Mouse (Mus musculus) heart, adult 2 months (tissue): ENCODE measurements around the gene Gm10840. TPM values are rescaled to one million over a fixed set of nuclear protein-coding genes. Genes with fewer than 3 reads are reported as not detected.

Source experiments
- DNase-seq, 2 experiments: peaks; one replicate each; pipeline ENCODE4 v3.0.0; 2021
- H3K27ac ChIP-seq: fragments of 200-600 bp; 2 replicates; pipeline ENCODE4 v1.8.1; 2022
- H3K27me3 ChIP-seq: fragments of 200-500 bp; 2 replicates; pipeline ENCODE4 v1.6.1; 2012; ENCODE audit warnings: mild to moderate bottlenecking, low read length, inconsistent platforms, mixed read lengths; ENCODE audit not compliant: control insufficient read depth, insufficient read depth
- H3K36me3 ChIP-seq: fragments of 200-500 bp; 2 replicates; pipeline ENCODE4 v1.6.1; 2012; ENCODE audit warnings: low read length, inconsistent platforms; ENCODE audit not compliant: control insufficient read depth, insufficient read depth
- H3K4me1 ChIP-seq: fragments of 200-500 bp; 2 replicates; pipeline ENCODE4 v1.6.1; 2011; ENCODE audit warnings: low read length; ENCODE audit not compliant: control insufficient read depth, insufficient read depth
- H3K4me3 ChIP-seq: fragments of 200-600 bp; 2 replicates; pipeline ENCODE4 v1.8.1; 2022
- H3K79me2 ChIP-seq: fragments of 200-500 bp; replicated peaks from 2 replicates; pipeline ENCODE4 v1.6.1; 2012; ENCODE audit warnings: mild to moderate bottlenecking, inconsistent platforms, low read length, moderate library complexity, mixed read lengths; ENCODE audit not compliant: control insufficient read depth, insufficient read depth
- H3K9ac ChIP-seq: fragments of 200-500 bp; 2 replicates; pipeline ENCODE4 v1.6.1; 2012; ENCODE audit warnings: low read depth, mild to moderate bottlenecking, control low read depth, inconsistent platforms, low read length, mixed read lengths
- CTCF ChIP-seq: fragments of 200-600 bp; IDR thresholded peaks from 2 replicates; pipeline ENCODE4 v1.8.1; 2022; ENCODE audit warnings: antibody characterized with exemption, mild to moderate bottlenecking, moderate library complexity
- EP300 ChIP-seq: fragments of 200-500 bp; IDR thresholded peaks from 2 replicates; pipeline ENCODE4 v1.6.1; 2011; ENCODE audit warnings: low read depth, low read length, control low read depth; ENCODE audit not compliant: insufficient read depth
- POLR2A ChIP-seq: fragments of 200-500 bp; IDR thresholded peaks from 2 replicates; pipeline ENCODE4 v1.6.1; 2011; ENCODE audit warnings: mild to moderate bottlenecking, low read depth, low read length, control low read depth; ENCODE audit not compliant: insufficient read depth
- WGBS: fragments of 180-500 bp; shearing (Covaris S2); methylation state at CpG from one replicate; pipeline ENCODE4 v1.1.7; 2018; 5-methylcytosine and 5-hydroxymethylcytosine counted together
- intact Hi-C: fragments of 180-260 bp; cut with DNase I; formaldehyde crosslinking; loops from one replicate; pipeline ENCODE4 v1.15.1; 2025
- polyA plus RNA-seq: library from polyadenylated mRNA; depleted of rRNA; stranded (reverse); fragments of >200 nt; gene quantifications from 2 replicates; pipeline ENCODE4 v1.2.3, GENCODE M21; 2012
- total RNA-seq, 2 experiments: library from RNA; stranded (reverse); gene quantifications; 2 replicates each; pipeline ENCODE4 v1.2.3; 2021

Gm10840 gene
- total and polyA plus RNA-seq, 3 experiments: not detected

- intact Hi-C loops: no loop called here
- Histone ChIP-seq H3K27ac (no peak overlapping the region), H3K4me3 (no peak overlapping the region), H3K9ac (no peak overlapping the region), H3K4me1 (no peaks in the 10 kb centered on the region; the same call in 1 of the 2 replicates), H3K79me2 (no peaks in the 10 kb centered on the region), H3K36me3 (no peaks in the 10 kb centered on the region), H3K27me3 (no peaks in the 10 kb centered on the region)
- WGBS: 67% methylated on average over 5 of the region's 5 CpGs
- DNase-seq: no peak
- TF ChIP-seq EP300 (no peak), CTCF (no peak), POLR2A (no peak)
Observed at GRCm38 (mm10) chr11:106178036-106178782, 17.6 kb downstream of the Gm10840 start.

- intact Hi-C loops: no loop called here
- no peak for DNase-seq
- Histone ChIP-seq H3K36me3 (no peaks in the 10 kb centered on the region), H3K4me3 (no peak overlapping the region), H3K79me2 (no peaks in the 10 kb centered on the region), H3K27ac (no peak overlapping the region), H3K27me3 (no peaks in the 10 kb centered on the region), H3K4me1 (no peaks in the 10 kb centered on the region; the same call in 1 of the 2 replicates), H3K9ac (no peak overlapping the region)
- TF ChIP-seq POLR2A: no peak
- no peak for TF ChIP-seq CTCF
- no peak for TF ChIP-seq EP300
- WGBS: 65% methylated on average over 7 of the region's 7 CpGs
Observed at GRCm38 (mm10) chr11:106179711-106180448, 19.2 kb downstream of the Gm10840 start.

- intact Hi-C loops: no loop called here
- Histone ChIP-seq H3K27ac (no peak overlapping the region), H3K36me3 (no peaks in the 10 kb centered on the region), H3K27me3 (no peaks in the 10 kb centered on the region), H3K79me2 (no peaks in the 10 kb centered on the region), H3K9ac (no peak overlapping the region), H3K4me1 (no peaks in the 10 kb centered on the region), H3K4me3 (no peak overlapping the region)
- DNase-seq: no peak
- TF ChIP-seq POLR2A: no peak
- TF ChIP-seq EP300: no peak
- no peak for TF ChIP-seq CTCF
- 86% methylated on average over 2 of the region's 2 CpGs for WGBS
Observed at GRCm38 (mm10) chr11:106180449-106180801, 19.8 kb downstream of the Gm10840 start.

GRCm38 (mm10) chr11:106187326-106187725 is 26.7 kb downstream of the Gm10840 start:
- TF ChIP-seq CTCF (no peak), EP300 (no peak), POLR2A (no peak)
- WGBS: 89% methylated on average over 4 of the region's 4 CpGs
- Histone ChIP-seq H3K4me1 (no peaks in the 10 kb centered on the region), H3K36me3 (no peaks in the 10 kb centered on the region), H3K4me3 (no peak overlapping the region), H3K27me3 (no peaks in the 10 kb centered on the region), H3K9ac (no peak overlapping the region), H3K79me2 (no peaks in the 10 kb centered on the region), H3K27ac (no peak overlapping the region)
- DNase-seq: no peak
- intact Hi-C loops: no loop called here

- H3K27me3 ChIP-seq: no peaks in the 10 kb centered on the region
- no peak overlapping the region for H3K27ac ChIP-seq
- H3K4me3 ChIP-seq: no peak overlapping the region
- TF ChIP-seq EP300 (no peak), POLR2A (no peak), CTCF (no peak)
- H3K9ac ChIP-seq: no peak overlapping the region
- H3K36me3 ChIP-seq: peaks cover 3% of the 10 kb centered on the region; the same call in 1 of the 2 replicates
- intact Hi-C loops: loop anchor here (2.0 to 10.0 kb wide), 2 partner anchors 31 to 107 kb away; partner anchors contain the start of genes Gm10840, Limd2 and Map3k3
- peaks cover 4% of the 10 kb centered on the region; the same call in 1 of the 2 replicates for H3K4me1 ChIP-seq
- WGBS: 92% methylated on average over 3 of the region's 3 CpGs
- H3K79me2 ChIP-seq: no peaks in the 10 kb centered on the region
- DNase-seq: no peak
Observed at GRCm38 (mm10) chr11:106191716-106192115, 31.1 kb downstream of the Gm10840 start.
